Mouse (Mus musculus) retina, adult 2 months (tissue): ENCODE results near the gene Abhd4.

Experiments used
- DNase-seq: peaks from one replicate; pipeline ENCODE4 v3.0.0-alpha.2; 2012; ENCODE audit warnings: low read depth, low spot score

The Abhd4 gene

DNA sequence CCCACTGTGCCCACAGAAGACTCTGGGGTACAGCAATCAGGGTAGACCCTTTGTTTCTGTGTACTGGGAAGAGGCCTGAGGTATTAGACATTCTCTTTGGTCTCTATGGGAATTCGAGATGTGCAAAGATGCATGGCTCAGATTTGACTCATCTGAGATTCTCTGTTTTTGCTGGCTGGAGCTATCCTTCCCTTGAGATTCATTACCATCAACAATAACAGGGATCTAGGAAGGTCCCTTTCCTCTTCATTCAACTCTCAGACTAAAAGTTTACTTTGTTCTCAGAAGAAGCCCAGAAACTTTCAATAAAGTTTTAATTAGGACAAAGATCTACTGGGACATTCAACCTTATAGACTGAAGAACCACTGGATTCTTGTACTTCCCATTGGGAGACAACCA is 30.9 kb downstream of the Abhd4 start, which contains the start of gene Olfr49:
Gene Olfr49, minus strand, starts transcription at position 101 of the 400 bp plus-strand sequence.
- no peak for DNase-seq

DNA sequence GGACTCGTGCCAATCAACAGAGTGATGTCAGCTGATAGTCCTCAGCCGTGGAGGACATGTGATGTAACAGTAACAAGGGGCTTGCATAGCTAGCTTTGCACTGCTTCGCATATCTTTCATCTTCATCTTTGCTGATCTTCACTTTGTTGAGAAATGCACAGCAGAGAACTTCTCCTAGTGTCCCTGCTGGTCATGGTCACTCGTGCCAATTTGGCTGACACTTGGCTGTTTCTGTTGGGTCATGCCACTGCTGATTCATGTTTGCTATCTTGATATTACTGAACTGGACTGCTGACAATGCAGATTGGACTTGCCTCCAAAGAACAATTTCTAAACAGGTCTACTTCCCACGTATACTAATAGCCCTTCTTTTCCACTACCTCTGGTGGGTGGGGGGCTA is 46.1 kb downstream of the Abhd4 start:
- no peak for DNase-seq

- no peak for DNase-seq
Observed at GRCm38 (mm10) chr14:54300676-54301075, 46.7 kb downstream of the Abhd4 start.

- no peak for DNase-seq
Observed at GRCm38 (mm10) chr14:54311763-54312162, 57.8 kb downstream of the Abhd4 start.
